Mouse (Mus musculus): ENCODE data around the gene S100pbp.

DNA sequence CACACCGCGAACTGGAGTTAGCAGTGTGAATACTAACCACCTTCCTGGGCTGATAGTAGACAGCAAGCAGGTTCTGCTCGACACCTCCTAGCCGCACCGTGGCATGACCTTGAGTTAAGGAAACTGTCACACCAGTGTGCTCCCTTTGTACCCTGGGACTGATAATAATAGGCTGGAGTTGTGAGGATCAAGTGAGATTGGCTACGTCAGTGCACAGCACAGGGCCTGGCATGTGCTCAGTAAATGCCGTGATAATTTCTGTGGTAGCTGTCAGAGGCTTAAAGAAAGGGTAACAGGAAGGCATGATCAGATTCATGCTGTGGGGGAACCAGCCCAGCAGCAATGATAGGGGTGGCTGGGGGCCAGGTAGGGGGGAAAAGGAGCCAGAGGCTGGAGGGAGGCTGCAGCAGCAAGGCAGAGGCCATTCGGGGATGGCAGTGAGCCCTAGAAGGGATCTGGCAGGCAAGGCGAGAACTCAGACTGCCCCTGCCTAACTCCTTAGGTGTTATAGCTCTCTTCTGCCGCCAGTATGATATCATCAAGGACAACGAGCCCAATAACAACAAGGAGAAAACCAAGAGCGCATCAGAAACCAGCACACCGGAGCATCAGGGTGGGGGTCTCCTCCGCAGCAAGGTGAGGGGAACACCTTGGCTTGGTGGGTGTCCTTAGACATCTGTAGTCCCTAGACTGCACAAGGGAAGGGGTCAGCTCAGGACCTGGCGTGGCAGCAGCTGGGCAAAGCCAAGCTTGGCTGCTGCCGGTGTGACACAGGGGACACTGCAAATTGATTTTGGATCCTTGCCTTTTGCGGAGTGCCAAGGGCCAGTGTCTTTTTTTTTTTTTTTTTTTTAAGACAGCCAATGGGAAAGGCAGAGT lies 47.7 kb downstream of the S100pbp start:
- TF ChIP-seq CTCF (IDR thresholded peaks at IDR 0.05; ENCODE audit: borderline replicate concordance, extremely low read depth, insufficient read depth, insufficient read length): no peak
- TF ChIP-seq POLR2A (IDR thresholded peaks at IDR 0.05; ENCODE audit: borderline replicate concordance, extremely low read depth, insufficient read depth, insufficient read length, poor library complexity, severe bottlenecking): no peak

Data from brain, embryonic 14.5 days (tissue).